Mouse (Mus musculus) T-helper 17 cell (primary cell): ENCODE results near the gene Slc25a43.

ENCODE experiments used
- in situ Hi-C, 2 experiments: fragments of 300-600 bp; cut with MboI, MseI; formaldehyde crosslinking; loops; 1 replicate in 1 of 2; 2 replicates in 1 of 2; pipeline ENCODE4 v1.15.1; 2025; ENCODE audit warnings: high pct_unique_total_duplicates in 2 of 2

Slc25a43 gene

GRCm38 (mm10) chrX:36820201-36820600, 76.7 kb downstream of the Slc25a43 start:
- in situ Hi-C loops = loop anchor here (10.0 kb wide), 2 partner anchors 205 to 235 kb away; no protein-coding TSS in a partner anchor

GRCm38 (mm10) chrX:36823932-36824711, 80.7 kb downstream of the Slc25a43 start:
- in situ Hi-C loops = loop anchor here (10.0 kb wide), 2 partner anchors 201 to 231 kb away; no protein-coding TSS in a partner anchor

- in situ Hi-C loops = loop anchor here (10.0 kb wide), 2 partner anchors 200 to 230 kb away; no protein-coding TSS in a partner anchor
Observed at GRCm38 (mm10) chrX:36825032-36825431, 81.6 kb downstream of the Slc25a43 start.
